Mouse (Mus musculus) cerebellum, adult 2 months (tissue): ENCODE measurements around the gene Tsc2.

ENCODE experiments used
- CTCF ChIP-seq: fragments of 200-500 bp; IDR thresholded peaks from 2 replicates; pipeline ENCODE4 v1.5.1; 2011; ENCODE audit warnings: low read depth, mild to moderate bottlenecking, control low read depth, low read length, moderate library complexity, borderline replicate concordance; ENCODE audit not compliant: insufficient read depth
- POLR2A ChIP-seq: fragments of 200-500 bp; IDR thresholded peaks from 2 replicates; pipeline ENCODE4 v1.6.1; 2011; ENCODE audit warnings: low read length, control low read depth, borderline replicate concordance; ENCODE audit not compliant: insufficient read depth

DNA sequence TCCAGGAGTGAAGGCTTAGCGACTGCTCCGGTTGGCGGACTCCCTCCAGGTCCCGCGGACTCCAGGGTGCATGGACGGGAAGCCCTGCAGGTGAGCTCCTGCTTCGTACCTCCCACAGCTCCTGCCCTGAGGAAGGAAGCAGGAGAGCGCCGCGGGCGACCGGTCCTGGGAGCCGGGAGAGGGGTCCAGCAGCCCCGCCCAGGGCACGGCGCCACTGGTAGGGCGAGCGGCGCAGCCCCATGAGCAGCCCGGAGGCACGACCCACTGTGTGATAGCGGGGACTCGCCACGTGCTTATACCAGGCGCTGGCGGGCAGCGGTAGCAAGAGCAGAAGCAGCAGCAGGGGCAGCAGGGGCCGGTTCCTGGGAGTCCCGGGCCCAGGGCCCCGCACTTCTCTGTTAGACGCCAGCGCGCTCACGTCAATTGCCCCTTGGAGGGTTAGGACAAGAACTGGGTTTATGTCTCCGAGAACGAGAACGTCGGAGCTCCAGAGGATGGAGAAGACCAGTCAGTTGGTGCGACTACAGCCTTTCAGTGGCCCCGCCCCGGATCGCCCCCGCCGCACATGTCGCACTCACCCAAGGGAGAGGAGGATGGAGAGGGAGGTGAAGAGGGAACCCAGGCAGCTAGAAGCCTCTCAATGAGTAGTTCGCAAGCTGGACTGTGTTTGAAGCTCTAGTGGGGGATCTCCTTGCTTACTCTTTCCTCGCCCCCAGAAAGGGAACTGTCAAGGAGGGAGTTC is 25.8 kb upstream of the Tsc2 start, which contains the start of gene Npw:
- TF ChIP-seq CTCF, result no peak
- no peak for TF ChIP-seq POLR2A
